Mouse (Mus musculus) myocyte (in vitro differentiated cells): ENCODE measurements around the gene Dysf.

Experiments
- E2F4 ChIP-seq: IDR thresholded peaks from one replicate; pipeline ENCODE4 v1.6.1; 2011; ENCODE audit warnings: mild to moderate bottlenecking, control low read depth, moderate library complexity; ENCODE audit not compliant: insufficient read depth
- MAX ChIP-seq: IDR thresholded peaks from one replicate; pipeline ENCODE4 v1.6.1; 2011; ENCODE audit warnings: low read depth, mild to moderate bottlenecking, control low read depth
- MYOG ChIP-seq, 3 experiments: IDR thresholded peaks; one replicate each; pipeline ENCODE4 v1.6.1; 2011; ENCODE audit warnings: control low read depth in 2 of 3, low read depth in 2 of 3, mild to moderate bottlenecking in 2 of 3; ENCODE audit not compliant: insufficient read length in 2 of 3, control insufficient read depth in 1 of 3, insufficient read depth in 1 of 3
- POLR2A ChIP-seq: IDR thresholded peaks from one replicate; pipeline ENCODE4 v1.6.1; 2011; ENCODE audit warnings: low read depth, mild to moderate bottlenecking, control low read depth, moderate library complexity; ENCODE audit not compliant: insufficient read length
- POLR2AphosphoS2 ChIP-seq: IDR thresholded peaks from one replicate; pipeline ENCODE4 v1.6.1; 2011; ENCODE audit warnings: low read depth, control low read depth; ENCODE audit not compliant: insufficient read length
- USF1 ChIP-seq: IDR thresholded peaks from one replicate; pipeline ENCODE4 v1.6.1; 2011; ENCODE audit warnings: low read depth, mild to moderate bottlenecking, control low read depth, moderate library complexity

DNA sequence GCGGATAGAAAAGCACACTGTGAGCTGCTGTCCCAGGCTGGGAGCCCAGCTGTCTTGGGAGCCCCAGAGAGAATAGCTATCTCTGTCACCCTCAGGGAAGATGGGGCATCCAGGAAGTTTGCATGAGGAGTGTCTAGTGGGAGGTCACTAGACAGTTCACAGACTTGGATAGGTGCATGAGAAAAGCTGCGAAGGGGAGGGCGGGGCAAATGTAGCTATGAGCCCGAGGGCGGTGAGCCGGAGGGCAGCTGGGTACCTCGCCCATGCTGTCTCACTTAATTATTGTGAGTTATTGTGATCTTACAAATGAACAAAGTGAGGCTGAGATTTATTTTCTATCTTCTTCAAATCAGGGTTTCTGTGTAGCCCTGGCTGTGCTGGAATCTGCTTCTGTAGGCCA lies 21.4 kb downstream of the Dysf start:
- TF ChIP-seq POLR2A, result no peak
- no peak for TF ChIP-seq POLR2AphosphoS2
- TF ChIP-seq USF1, result no peak
- TF ChIP-seq E2F4, result no peak
- TF ChIP-seq MYOG (IDR thresholded peaks at IDR 0.05; ENCODE audit: control insufficient read depth in 1 of 3, insufficient read depth in 1 of 3, insufficient read length in 2 of 3, low read depth in 2 of 3), result no peak
- no peak for TF ChIP-seq MAX
